Mouse (Mus musculus): ENCODE measurements around the gene Blm.
A peak's percentile ranks its signal among the peaks of the same experiment; 100 is the strongest.
"Not testable (repeated sequence)": the region's sequence is repeated elsewhere in the genome, so short reads cannot be mapped to it uniquely, and the experiment has no call there.

Gene Blm

DNA sequence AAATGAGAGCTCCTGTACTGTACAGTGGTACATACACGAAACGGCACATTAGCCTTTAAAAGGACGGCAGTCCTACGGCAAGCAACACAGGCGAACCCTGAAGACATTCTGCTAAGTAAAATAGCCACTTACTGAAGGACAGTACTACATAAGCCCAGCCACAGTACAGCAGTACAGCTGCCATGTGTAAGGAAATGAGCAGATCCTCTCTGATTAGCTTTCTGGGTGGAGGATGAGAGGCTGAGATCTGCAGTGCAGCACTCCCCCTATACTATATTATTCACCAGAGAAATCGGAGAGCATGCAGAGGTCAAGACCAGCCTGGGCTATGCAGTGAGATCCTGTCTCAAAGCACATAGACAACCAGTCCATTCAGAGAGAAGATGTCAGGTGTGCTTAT lies 3.8 kb downstream of the Blm start:
- no peak for DNase-seq (ENCODE audit: inconsistent ontology term)

DNA sequence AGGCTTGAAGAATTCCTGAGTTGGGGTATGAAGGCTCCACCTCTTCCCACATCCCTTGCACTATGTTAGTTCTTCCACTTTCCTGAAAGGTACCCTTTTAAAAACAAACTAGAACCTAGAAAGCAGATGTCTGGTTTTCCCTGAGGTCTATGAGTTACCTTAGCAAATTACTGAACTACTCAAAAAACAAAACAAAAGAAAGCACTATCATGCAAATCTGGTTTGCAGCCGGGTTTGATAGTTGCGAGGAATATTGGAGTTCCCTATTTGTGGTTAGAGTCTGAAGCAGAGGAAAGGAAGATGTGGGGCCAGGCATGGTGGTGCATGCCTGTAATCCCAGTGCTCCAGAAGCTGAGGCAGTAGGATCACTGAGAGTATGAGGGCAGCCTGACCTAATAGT lies 4.3 kb downstream of the Blm start:
- DNase-seq (ENCODE audit: inconsistent ontology term) = no peak

DNA sequence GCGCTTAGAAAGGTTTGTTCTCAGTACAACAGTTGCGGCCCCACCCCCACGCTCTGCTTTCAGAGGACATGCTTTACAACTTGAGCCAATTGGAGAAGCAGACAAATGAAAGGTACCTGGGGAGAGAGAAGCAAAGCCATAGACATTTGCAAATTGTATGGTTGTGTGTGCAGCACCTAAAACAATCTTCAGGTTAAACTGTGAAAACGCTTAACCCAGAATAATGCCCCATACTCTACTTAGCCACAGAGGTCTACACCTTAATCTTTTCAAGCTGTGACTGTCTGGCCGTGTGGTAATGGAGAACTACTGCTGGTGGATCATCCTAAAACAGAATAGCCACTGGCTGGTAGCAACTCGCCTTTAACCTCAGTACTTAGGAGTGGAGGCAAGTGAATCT lies 8.2 kb downstream of the Blm start:
- DNase-seq (ENCODE audit: inconsistent ontology term) = no peak

DNA sequence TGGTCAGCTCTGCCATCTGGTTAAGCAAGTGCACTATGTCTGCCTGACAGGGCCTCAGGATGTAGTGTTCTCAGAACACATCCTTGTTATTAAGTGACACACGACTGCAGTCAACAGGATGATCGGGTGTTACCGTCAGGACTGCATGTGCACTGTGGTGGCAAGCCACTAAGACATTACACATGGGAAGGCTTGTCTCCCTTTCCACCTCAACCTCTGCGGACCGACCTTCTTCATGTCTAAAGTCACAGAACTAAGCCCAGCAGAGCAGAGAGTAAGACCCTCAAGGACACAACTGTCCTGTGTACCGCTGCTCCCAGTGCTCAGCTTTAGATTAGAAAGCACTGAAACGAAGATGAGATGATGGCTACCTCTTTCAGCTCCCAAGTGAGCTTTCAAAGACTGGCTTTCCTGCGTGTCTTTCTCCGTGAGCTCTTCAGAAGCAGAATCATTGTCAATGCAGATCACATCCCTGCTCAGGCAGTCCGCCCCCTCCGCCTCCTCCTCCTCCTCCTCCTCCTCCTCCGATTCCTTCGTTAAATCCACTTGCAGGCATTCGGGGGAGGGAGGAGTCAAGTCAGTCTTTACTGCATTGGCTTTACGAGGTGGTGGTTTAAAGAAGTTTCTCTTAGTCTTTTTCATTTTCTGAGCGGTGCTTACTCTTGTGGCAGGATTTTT lies 22.4 kb downstream of the Blm start:
- no peak for DNase-seq (ENCODE audit: inconsistent ontology term)

DNA sequence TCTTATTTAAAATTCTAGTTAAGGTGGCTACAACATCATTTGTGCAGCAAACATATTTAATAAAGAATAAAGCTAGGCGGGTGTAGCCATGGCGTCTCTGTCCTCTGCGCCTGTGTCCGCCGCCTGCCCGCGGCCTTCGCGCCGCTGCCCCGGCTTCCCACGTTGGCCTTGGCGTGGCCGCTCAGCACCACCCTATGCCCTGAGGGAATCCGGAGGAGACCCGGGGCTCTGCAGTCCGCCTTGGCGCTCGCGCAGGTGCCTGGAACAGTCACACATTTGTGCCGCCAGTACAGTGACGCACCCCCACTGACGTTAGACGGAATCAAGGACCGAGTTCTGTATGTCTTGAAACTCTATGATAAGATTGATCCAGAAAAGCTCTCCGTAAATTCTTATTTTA lies 27.2 kb downstream of the Blm start:
- not testable (repeated sequence) for DNase-seq (ENCODE audit: inconsistent ontology term)

DNA sequence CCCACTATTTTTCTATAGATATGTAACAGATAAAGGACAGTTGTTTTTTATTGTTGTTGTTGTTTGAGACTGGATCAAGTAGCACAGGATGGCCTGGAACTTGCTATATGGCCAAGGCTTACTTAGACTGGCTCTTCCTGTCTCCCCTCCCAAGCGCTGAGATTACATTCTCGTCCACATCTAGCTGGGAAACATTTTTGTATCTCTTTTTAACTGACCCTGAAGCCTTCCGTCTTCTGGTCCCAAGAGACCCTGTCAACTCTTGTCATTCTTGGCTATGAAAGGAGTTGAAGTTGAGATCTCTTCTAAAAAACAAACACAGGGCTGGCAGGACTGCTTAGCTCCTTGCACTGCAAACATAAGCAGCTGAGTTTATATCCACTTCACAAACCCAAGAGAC lies 28.9 kb downstream of the Blm start:
- DNase-seq (ENCODE audit: inconsistent ontology term) = no peak

DNA sequence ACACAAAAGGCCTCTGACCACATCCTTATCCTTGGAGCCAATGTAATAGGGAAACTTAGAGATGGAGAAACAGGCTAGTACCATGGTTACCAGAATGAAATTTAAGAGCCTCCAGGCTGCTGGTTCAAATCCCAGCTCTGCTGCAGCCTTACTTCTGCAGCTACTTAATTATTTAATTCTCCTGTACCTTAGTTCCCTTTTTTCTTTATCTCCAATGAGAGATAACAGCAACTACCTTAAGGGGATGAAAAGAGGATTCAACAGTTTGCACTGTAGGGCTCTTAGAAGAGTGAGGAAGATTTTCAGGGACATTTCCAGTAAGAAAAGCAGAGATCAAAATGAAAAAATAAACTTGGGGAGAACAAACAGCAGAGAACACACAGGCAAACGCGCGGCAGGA lies 30.0 kb downstream of the Blm start:
- no peak for DNase-seq (ENCODE audit: inconsistent ontology term)

DNA sequence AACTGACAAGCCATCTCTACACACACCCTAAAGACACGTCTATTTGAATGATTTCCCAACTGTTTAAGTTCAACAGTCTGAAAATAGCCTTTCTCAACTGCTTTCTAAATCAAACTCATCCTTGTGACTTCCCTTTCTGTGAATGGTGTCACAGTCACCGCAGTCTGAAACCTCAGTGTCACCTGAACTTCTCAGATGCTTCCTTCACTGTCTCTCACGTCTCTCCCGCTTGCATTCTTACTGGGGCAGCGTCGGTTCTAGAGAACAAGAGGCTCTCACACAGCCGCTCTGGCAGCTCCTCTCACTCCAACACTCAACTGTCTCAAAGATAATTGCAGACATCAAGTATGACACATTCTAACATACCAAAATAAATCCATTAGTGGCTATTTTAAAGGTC lies 33.9 kb downstream of the Blm start:
- no peak for DNase-seq (ENCODE audit: inconsistent ontology term)

DNA sequence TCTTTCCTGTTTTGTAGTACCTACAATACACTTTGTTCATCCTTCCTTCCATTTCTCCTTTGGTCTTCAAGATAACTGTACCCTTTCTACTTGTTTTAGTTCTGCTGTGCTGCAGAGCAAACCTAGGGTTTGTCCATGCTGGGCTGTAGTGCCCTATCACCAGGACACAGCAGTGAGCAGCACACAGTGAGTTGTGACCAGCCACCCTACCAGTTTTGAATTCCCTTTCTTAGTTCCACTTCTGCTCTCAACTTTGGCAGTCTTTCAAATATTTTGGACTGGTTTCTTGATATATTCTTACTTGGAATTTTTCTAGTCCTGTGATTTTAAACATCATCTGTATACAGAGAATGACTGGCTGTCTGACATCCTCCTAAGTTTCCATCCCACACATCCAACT lies 34.8 kb downstream of the Blm start:
- peak; percentile 15 for DNase-seq (ENCODE audit: inconsistent ontology term)

DNA sequence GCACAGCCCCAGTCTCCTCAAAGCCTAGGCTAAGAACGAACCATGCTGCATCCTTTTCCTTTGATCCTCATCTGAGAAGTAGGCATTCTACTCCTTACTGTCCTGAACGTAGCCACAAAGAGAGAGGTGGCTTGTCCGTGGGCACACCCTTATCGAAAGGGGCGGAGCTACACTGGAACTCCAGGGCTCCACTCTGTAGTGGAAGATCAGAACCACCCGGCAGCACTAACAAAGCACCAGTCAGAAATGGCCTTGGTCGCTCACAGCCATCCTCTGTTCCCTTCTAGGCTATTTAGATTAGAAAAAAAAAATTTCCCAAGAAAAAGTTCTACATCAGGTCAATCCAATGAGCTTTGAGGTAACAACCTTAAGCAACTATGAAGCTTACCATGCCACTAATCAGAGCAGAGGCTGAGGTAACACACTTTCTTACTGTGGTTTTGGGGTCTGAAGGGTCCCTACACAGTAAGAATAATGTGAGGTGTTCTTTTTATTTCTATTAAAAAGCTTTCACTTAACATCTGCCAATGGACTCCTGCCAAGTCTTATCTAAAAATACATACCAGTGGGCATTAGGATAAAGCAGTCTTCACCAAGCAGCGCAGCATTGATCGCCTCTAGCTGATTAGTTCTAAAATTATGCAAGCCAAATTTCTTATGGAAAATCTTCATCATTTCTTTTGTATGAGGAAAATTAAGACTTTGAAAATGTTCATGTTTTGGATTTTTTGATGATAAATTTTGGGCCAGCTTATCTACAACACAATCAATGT lies 35.5 kb downstream of the Blm start:
- no peak for DNase-seq (ENCODE audit: inconsistent ontology term)

DNA sequence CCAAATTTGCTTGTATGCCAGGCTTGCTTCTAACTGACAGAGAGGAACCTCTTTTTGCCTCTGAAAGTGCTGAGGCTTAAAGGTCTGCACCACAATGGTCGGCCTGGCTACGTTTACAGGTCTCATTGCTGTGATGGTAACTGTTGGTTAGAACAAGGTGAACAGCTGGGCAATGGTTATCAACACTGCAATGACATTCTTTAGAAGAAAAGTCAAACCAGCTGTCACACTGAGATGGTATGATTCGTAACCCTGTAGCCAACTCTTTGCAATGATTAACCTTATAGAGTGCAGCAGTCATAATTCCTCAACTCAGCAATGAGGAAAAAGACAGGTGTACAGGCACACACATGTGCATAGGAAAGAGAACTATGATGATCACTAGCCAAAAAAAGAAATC lies 38.3 kb downstream of the Blm start:
- no peak for DNase-seq (ENCODE audit: inconsistent ontology term)

DNA sequence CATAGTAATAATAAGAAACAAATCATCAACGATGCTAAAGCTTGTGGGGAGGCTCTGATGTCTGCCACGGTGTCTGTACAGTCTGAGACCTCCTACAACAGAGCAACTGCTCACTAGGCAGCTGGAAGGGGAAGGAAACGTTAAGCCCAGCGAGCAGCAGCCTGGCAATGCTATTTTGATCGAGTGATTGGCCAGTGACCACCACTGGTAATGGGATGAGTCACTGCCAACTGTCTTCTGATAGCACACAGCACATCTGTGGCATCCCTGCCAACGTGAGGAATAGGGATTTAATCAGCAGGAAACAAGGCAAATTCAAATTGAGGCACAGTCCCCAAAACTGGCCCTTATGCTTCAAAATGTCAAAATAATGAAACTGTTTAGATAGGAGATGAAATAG lies 39.7 kb downstream of the Blm start:
- DNase-seq (ENCODE audit: inconsistent ontology term) = no peak

DNA sequence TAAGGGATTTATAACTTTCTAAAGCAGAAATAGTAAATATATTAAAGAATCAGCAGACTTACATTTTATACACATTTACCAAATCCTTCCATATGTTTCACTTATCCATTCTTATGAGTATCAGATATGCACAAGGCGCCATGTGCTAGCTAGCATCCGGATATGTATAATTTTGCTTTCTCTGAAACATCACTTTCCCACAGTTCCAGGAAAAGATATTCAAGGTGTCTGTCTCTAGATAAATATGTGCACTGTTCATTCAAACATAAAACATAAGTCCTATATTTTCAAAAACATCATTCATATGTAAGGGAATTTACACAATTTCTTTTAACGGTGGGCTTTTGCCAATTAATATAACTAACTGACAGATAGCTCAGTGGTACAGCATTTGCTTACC lies 42.9 kb downstream of the Blm start:
- no peak for DNase-seq (ENCODE audit: inconsistent ontology term)

DNA sequence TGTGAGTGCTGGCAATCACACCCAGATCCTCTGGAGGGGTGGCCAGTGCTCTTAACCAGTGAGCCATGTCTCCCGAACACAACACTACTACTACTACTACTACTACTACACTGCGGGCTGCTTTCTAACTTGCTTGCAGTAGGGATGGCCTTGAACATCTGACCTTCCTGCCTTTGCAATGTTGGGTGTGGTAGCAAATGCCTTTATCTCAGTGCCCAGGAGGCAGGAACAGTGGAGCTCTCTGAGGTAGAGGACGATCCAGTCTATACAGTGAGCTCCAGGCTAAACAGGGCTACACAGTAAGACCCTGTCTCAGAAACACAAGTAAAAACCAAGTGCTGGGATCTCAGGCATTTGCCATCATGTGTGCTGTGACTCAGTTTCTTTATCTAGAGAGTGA lies 43.8 kb downstream of the Blm start:
- no peak for DNase-seq (ENCODE audit: inconsistent ontology term)

DNA sequence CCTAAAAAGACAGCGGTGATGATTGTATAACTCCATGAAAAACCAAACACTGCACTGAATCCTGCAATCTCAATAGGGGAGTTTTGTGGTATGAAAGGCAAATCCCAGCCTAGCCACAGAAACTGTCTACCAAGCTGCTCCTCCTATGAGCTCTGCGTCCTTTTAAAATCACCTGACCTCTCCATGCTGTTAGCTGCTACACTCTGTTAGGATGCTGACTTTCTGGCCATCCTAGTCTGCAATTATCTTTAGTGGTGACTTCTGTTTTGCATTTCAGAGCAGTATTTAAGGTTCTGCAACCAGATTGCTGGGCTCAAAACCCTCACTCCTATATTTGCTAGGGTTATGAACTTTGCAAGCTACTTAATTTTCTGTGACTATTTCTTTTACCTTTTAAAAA lies 44.6 kb downstream of the Blm start:
- no peak for DNase-seq (ENCODE audit: inconsistent ontology term)

DNA sequence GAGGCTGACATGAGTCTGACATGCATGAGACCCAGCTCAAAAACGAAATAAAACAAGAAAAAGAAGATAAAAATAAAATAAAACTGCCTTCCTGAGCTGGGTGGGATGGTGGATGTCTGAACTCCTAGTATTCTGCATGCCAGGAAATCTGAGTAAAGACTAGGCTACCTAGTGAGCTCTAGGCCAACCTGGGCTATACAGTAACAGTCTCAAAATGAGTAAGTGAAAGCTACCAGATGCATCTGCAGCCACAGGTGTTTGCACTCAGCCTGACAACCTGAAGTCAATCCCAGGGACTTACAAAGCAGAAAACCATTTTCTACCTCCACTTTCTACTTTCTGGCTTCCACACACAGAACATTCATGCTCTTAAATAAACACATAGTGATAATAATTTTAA lies 45.5 kb downstream of the Blm start:
- DNase-seq (ENCODE audit: inconsistent ontology term) = no peak

DNA sequence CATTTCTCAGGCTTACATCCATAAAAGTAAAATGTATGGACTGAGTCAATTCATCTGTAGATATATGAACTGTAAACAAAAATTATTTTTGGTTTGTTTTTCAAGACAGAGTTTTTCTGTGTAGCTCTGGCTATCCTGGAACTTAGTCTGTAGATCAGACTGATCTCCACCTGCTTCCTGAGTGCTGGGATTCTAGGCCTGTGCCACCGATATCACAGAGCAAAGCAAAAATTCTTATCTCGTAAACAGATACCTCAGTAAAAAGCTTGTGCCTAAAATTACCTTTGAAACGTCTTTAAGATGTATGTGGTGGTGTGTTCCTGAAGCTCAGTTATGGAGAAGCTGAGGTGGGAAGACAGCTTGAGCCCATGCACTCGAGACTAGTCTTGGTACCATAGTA lies 47.7 kb downstream of the Blm start:
- DNase-seq (ENCODE audit: inconsistent ontology term) = no peak

DNA sequence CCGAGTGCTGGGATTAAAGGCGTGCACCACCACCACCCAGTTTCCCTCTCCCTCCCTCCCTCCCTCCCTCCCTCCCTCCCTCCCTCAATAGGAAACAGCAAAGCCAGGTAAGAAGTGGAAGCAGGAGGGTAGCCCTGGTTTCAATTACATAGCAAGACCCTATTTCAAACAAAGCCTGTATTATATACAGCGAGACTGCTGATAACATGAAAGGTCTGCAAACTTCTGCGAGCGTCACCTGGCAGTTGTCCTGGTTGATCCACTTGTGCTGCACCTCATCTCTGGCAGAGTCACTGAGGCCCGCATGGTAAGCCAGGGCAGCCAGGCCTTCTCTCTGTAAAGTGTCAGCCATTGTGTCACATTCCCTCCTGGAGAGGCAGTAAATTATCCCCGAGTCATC lies 54.8 kb downstream of the Blm start:
- no peak for DNase-seq (ENCODE audit: inconsistent ontology term)

DNA sequence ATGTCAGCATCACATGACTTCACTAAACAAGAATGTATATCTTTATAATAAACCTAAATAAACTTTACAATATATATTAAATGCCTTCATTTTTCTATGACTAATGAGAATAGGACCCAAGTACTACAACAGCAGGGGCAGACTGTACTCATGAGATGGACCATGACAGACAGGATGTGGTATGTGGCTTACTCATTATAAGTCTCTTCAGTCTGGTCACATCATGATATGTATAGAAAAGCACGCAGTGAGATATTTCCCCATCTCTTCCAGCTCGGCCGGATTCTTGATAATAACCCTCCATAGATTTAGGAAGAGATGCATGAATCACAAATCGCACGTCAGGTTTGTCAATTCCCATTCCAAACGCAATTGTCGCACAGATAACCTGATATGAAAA lies 61.1 kb downstream of the Blm start:
- DNase-seq (ENCODE audit: inconsistent ontology term) = no peak

DNA sequence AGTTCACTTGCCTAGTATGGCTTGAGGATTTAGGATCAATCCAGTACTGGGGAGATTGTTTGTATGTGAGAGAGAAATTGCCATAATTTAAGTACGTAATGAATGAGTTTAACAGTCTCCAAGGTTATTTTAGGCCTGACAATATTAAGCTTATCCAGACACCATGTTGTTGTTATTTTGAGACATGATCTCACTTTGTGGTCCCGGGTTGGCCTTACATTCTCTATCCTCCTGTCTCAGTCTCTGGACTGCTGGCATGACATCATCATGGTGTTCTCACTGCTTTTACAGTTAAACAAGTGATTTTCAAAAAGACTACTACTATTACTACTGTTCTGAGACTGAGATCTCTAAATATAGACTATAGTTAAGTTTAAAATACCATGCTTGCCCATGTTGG lies 66.1 kb downstream of the Blm start:
- DNase-seq (ENCODE audit: inconsistent ontology term) = no peak

DNA sequence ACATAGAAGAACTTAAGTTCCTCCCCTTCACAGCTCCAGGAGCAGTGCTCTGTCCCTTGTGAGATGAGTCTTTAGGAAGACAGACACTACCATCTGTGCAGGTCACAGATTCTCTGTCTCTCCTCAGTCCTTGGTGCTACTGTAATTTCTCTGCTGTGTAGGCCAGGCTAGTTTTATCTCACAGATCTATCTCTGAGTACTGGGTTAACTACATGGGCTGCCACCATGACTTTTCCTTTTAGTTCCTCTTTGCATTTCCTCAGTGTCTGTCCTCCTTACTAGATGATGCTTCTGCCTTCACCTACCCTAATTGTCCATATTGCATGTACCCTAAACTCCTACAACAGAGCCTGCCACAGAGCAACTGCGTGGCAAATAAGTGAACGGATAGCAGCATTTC lies 67.6 kb downstream of the Blm start:
- DNase-seq (ENCODE audit: inconsistent ontology term) = no peak

DNA sequence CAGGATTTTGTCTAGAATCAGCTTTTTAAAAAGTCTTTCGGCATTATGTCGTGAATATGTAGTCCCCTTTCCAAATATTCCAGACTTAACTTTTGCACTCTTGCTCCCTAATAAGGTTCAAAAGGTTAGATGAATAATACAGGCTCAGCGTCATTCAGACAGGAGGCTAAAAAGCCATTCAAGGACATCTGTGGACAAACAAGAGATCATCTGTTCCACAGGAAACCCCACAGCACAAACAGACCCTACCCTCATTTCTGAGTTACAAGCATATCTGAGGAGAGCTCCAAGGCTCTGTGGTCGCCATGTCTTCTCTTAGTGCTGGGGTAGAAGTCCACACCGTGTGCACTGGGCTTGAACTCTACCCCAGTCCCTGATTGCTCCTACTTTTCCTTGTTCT lies 70.1 kb downstream of the Blm start:
- no peak for DNase-seq (ENCODE audit: inconsistent ontology term)

DNA sequence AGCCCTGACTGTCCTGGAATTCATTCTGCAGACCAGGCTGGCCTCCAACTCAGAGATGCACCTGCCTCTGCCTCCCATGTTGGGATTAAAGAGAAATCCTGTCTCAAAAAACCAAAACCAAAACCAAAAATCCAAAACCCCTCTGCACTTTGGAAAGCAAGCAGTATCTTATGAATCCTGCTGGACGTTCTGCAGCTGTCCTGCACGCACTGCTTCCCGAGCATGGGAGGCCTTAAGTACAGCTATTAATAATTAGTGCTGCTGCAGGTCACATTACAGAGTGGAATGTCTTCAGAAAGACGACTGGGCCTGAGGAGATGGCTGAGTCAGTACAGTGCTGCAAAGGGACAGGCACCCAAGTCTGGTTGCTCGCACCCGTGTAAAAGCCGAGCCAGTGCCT lies 73.0 kb downstream of the Blm start:
- DNase-seq (ENCODE audit: inconsistent ontology term) = no peak

DNA sequence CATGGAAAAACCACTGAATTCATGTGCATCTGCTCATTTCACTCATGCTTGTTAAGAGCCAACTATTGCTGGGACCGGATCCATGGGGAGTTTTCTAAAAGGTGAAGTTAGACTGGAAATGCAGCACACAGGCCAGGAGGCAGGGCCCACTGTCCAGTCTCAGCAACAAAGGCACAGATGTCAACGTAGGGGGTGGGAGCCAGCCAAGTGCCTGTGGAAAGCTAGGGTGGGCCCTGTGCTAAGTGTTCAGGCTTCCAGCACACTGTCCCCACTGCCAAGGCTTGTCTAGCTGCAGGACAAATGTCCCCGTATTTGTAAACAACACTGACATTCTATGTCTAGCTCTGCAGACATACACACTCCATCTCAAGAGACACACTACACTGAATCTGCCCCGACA lies 74.0 kb downstream of the Blm start:
- no peak for DNase-seq (ENCODE audit: inconsistent ontology term)

Measured in Muller cell, postnatal 12 days (primary cell).